Mouse (Mus musculus): ENCODE measurements around the gene Kpna6.
A peak's percentile ranks its signal among the peaks of the same experiment; 100 is the strongest.

Gene Kpna6

DNA sequence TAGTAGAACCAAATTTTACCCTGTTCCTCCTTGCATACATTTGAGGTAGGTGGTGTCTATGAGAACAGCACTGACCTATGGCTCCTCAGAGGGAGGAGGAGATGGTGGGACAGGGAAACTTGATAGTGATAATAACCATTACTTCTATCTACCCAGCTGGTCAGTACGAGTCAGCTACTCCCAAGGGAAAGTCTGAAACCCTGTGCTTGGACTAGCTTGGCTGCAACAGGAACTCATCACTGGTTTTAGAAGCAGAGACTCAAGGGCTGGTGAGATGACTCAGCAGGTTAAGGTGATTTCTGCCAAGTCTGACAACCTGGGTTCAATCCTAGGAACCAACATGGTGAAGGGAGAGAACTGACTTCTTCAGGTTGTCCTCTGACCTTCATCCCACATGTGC is 23.9 kb downstream of the Kpna6 start:
- no peak for DNase-seq (ENCODE audit: low spot score)

- DNase-seq (ENCODE audit: low spot score), result no peak
Observed at GRCm38 (mm10) chr4:129645204-129645603, 27.4 kb downstream of the Kpna6 start.

GRCm38 (mm10) chr4:129641756-129642155 is 30.8 kb downstream of the Kpna6 start:
- peak; percentile 24 for DNase-seq (ENCODE audit: low spot score)

DNA sequence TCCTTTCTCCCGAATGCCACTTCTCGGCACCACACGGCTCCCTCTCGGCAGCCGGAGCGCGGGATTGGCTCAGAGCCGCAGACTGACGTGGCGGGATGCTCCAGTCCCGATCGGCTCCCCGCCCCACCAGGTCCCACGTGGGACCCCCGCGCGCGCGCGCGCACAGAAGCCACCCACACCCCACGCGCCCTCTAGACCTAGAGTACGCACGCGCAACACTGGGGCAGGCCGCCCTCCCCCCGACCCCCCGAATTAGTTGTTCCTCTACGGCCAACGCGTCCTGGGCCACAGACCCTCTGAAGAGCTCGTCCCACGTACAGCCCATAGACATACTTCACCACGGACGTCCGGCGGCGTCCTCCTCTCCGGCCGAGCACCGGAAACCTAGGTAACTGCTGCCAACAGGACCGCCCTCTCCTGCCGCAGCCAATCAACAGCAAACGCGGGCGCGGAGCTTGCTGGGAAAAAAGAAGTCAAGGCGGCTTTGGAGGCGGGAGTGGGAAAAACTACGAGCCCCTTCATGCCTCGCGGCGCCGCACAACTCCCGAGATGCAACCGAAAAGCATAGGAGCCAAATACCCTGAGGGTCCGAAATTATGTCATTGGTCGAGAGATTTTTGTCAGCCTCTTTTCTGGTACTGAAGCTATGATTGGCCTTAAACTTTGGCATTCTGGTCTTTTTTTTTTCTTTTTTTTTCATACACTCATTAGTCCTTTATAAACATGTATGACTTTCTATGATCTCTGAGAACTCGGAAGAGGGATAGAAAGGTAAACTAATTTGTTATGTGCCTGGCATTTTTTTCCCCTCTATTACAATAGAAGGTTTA is 31.7 kb downstream of the Kpna6 start, which contains the start of gene Txlna:
TSS of gene Txlna (minus strand) at position 428 of the 830 bp plus-strand sequence.
- peak; percentile 99 for DNase-seq (ENCODE audit: low spot score)

GRCm38 (mm10) chr4:129640101-129640637 is 32.4 kb downstream of the Kpna6 start:
- no peak for DNase-seq (ENCODE audit: low spot score)

DNA sequence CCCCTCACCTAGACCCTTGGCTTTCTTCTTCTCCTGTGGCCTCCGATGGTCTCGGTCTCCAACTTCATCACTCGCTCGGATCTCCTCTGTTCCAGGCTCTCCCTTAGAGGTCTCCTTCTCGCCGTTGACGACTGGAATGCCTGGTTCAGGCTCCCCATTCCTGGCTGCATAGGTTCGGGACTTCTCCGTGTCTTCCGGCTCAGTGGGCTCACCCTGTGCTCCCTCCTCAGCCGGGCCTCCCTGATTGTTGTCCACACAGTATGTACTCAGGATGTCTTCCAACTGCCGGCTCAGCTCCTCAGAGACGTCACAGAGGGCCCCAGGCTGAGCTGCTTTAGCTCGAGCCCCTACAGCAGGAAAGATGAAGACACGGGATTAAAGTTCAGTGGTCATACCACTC is 33.3 kb downstream of the Kpna6 start:
- DNase-seq (ENCODE audit: low spot score), result no peak

DNA sequence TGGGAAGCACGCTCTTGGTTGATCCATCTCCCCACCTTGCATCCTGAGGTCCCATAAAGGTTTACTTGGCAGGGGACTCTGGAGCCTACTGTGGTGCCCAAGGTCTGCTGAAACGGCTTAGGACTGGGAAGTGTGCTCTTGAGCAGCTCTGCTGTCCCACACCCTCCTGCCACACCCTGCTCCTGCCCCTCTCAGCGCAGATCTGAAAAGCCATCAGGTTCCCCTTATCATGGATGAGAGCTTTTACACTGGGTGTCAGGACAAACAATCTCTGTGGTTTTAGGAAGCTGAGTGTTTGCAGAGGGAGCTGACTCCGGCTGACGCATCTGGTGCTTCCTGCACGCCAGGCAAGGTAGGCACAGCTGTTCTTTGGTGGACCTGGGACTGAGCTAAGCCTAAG is 38.7 kb downstream of the Kpna6 start:
- DNase-seq (ENCODE audit: low spot score), result no peak

GRCm38 (mm10) chr4:129631867-129632266 is 40.7 kb downstream of the Kpna6 start:
- no peak for DNase-seq (ENCODE audit: low spot score)

DNA sequence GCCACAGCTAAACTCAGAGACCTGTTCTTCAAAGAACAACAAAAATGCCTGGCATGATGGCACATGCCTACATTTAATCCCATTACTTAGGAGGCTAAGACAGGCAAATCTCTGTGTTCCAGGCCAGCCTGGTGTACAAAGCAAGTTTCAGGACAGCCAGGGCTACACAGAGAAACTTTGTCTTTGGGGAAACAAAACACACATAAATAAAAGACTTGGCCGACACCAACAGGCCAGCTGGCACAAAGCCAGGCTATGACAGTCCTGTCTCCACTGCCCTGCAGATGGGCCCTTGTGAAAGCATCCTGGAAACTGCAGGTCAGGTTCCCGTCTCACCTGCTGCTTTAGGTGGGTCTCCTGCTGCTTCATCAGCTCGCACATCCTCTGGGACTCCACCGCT is 41.6 kb downstream of the Kpna6 start:
- no peak for DNase-seq (ENCODE audit: low spot score)

- DNase-seq (ENCODE audit: low spot score), result no peak
Observed at GRCm38 (mm10) chr4:129626035-129626434, 46.5 kb downstream of the Kpna6 start.

DNA sequence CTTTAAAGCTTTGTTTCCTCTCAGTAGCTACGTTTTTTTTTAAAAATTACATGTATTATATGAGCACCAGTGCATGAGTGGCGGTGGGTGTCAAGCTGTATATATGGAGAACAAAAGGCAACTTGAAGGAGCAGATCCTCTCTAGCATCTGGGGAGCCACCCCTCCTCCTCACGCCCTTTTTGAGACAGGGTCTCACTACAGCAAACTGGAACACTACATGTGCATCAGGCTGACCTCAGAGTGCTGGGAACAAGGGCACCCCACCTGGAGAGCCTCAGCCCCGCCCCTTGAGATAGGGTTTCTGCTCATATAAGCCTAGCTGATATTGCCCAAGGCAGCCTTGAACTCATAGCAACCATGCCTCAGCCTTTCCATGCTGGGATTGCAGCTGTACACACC is 47.1 kb downstream of the Kpna6 start:
- DNase-seq (ENCODE audit: low spot score), result peak; percentile 9

DNA sequence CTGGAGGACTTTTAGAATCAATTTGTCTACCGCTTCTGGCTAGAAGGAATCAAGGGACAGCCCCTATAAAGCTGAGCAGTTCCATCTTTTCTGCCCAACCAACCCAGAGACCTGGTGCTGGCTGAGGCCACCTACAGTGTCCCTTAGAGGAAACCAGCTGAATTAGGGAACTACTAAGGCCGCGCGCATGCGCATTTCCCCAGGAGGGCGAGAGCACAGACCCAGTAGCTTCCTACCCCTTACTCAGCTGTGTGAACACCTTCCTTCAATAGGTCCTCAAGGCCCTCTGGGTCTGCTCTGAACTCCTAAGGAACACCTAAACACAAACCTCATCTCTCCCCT is 47.6 kb downstream of the Kpna6 start:
- peak; percentile 82 for DNase-seq (ENCODE audit: low spot score)

- peak; percentile 90 for DNase-seq (ENCODE audit: low spot score)
Observed at GRCm38 (mm10) chr4:129624281-129625028, 48.1 kb downstream of the Kpna6 start.

- peak; percentile 73 for DNase-seq (ENCODE audit: low spot score)
Observed at GRCm38 (mm10) chr4:129623681-129624091, 48.9 kb downstream of the Kpna6 start, which contains the start of gene Ccdc28b. Ccdc28b (minus strand) TSS chr4:129623947.

DNA sequence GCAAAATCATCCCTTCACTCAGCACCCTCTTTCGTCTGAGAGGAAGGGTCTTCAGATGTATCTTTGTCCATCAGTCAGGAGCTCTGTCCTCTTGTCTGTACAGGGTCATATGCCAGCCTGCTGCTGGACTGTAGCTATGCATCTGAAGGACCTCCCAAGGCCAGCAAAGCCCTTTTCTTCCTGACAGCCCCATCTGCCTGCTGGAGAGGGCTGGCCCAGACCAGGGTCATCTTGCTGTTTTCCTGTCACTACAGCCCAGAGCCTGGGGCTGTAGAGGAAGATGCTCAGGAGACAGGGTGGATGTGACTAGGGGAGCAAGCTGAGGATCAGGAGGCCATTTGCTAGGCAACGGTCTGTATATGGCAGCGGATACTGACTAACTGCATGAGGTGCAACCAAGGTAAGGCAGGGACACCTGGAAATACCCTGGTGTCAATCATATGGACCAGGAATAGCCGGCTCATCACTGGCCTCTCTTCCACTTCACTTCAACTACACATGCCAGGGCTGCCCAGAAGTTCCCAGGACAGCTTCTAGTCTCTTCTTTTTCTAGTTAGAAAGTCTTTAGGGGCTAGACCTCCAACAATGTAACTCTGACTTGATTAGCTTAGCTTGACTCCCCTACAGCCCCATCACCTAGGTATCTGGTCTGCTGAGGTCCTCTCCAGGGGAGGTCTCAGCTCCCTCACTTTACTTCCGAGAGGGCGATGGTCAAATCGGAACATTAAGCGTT is 49.6 kb downstream of the Kpna6 start:
- no peak for DNase-seq (ENCODE audit: low spot score)

GRCm38 (mm10) chr4:129622120-129622802 is 50.3 kb downstream of the Kpna6 start:
- DNase-seq (ENCODE audit: low spot score), result no peak

GRCm38 (mm10) chr4:129621283-129621841 is 51.2 kb downstream of the Kpna6 start:
- DNase-seq (ENCODE audit: low spot score), result no peak

DNA sequence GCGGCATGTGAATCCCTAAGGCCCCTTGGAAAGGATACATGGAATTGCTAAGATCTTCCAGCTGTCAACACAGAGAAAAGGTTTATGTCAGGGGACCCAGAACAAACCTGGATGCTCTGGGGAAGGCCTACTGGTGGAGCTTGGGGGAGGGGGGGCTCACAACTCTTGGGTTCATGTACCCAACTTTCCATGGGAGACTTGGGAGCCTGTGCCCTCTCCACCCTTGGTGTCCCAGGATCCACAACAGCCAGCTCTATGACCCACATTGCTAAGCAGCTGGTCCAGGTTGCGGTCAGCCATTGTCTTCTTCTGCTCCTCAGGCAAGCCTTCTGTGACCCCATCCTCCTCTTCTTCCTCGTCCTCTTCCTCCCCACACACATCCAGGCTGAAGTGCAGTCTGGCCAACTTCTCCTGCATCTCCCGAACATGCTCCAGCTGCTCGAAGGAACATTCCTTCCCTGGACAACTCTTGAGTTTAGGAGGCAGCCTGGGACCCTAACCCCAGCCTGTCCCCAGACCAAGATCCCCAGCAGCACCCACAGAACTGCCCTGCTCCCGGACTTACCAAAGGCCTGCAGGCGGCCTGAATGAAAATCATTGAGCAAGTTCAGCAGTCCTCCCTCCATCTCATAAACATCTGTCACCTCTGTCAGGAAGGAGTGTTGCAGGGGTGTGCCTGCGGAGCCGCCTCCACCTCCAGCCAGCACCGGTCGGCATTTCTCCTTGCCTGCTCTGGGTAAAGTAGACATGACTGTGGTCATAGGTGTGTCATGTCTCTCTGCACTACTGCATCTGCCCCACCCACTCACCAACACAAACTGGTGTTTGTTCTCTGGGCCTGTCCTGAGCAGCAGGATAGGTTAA is 51.9 kb downstream of the Kpna6 start:
- DNase-seq (ENCODE audit: low spot score), result no peak

GRCm38 (mm10) chr4:129618786-129619691 is 53.5 kb downstream of the Kpna6 start, which contains the start of gene Iqcc:
Iqcc (minus strand) TSS chr4:129619099.
- DNase-seq (ENCODE audit: low spot score), result peak; percentile 96
